Mouse (Mus musculus) embryonic facial prominence, embryonic 14.5 days (tissue): ENCODE results near the gene Olfr323. TPM values are rescaled to one million over a fixed set of nuclear protein-coding genes. Genes with fewer than 3 reads are reported as not detected.

Experiments used
- ATAC-seq: fragments of 200-750 bp; cut with Nextera tagmentation; 2 replicates; pipeline ENCODE4 v1.8.0; 2017; ENCODE audit warnings: low read depth, moderate number of reproducible peaks, moderate TSS enrichment
- DNase-seq: peaks from one replicate; pipeline ENCODE4 v3.0.0-alpha.2; 2015; ENCODE audit warnings: low spot score
- H3K27ac ChIP-seq: fragments of 300-500 bp; sonication (generic); replicated peaks from 2 replicates; pipeline ENCODE4 v1.5.1; 2014; ENCODE audit warnings: low read depth, mild to moderate bottlenecking, low read length, moderate library complexity
- H3K27me3 ChIP-seq: fragments of 300-500 bp; sonication (generic); replicated peaks from 2 replicates; pipeline ENCODE4 v1.6.1; 2014; ENCODE audit warnings: low read length; ENCODE audit not compliant: control insufficient read depth, insufficient read depth
- H3K36me3 ChIP-seq: fragments of 300-500 bp; sonication (generic); 2 replicates; pipeline ENCODE4 v1.6.1; 2014; ENCODE audit warnings: low read length, mixed read lengths; ENCODE audit not compliant: control insufficient read depth, insufficient read depth
- H3K4me1 ChIP-seq: fragments of 300-500 bp; sonication (generic); 2 replicates; pipeline ENCODE4 v1.6.1; 2014; ENCODE audit warnings: antibody characterized with exemption, low read length; ENCODE audit not compliant: control insufficient read depth, insufficient read depth
- H3K4me2 ChIP-seq: fragments of 300-500 bp; sonication (generic); 2 replicates; pipeline ENCODE4 v1.6.1; 2014; ENCODE audit warnings: low read depth, mild to moderate bottlenecking, low read length, moderate library complexity, mixed read lengths
- H3K4me3 ChIP-seq: fragments of 300-500 bp; sonication (generic); 2 replicates; pipeline ENCODE4 v1.5.1; 2014; ENCODE audit warnings: low read depth, mild to moderate bottlenecking, low read length
- H3K9ac ChIP-seq: fragments of 300-500 bp; sonication (generic); 2 replicates; pipeline ENCODE4 v1.6.1; 2014; ENCODE audit warnings: low read depth, mild to moderate bottlenecking, low read length, moderate library complexity, mixed read lengths
- H3K9me3 ChIP-seq: fragments of 300-500 bp; sonication (generic); 2 replicates; pipeline ENCODE4 v1.6.1; 2016; ENCODE audit warnings: low read length; ENCODE audit not compliant: control insufficient read depth
- WGBS: fragments of 180-500 bp; shearing (Covaris S2); extraction: QIAGEN DNeasy Blood & Tissue Kit; methylation state at CpG from one replicate; pipeline ENCODE4 v1.1.7; 2014; 5-methylcytosine and 5-hydroxymethylcytosine counted together
- polyA plus RNA-seq: library from polyadenylated mRNA; unstranded; fragments of >200 nt; fragmentation: Nextera tagmentation; extraction: Ambion mirVana; gene quantifications from 2 replicates; pipeline ENCODE4 v1.2.1, GENCODE M21; 2014

Olfr323 gene
- polyA plus RNA-seq = not detected in 2 replicates

- no peaks in the 10 kb centered on the region for H3K9me3 ChIP-seq
- ATAC-seq (no peak), DNase-seq (no peak)
- no peak within 1 kb of the TSS for H3K4me2 ChIP-seq
- H3K27me3 ChIP-seq = no peaks in the 10 kb centered on the region
- no peaks in the 10 kb centered on the region for H3K4me1 ChIP-seq
- no peak within 1 kb of the TSS for H3K9ac ChIP-seq
- H3K36me3 ChIP-seq = no peaks in the 10 kb centered on the region
- H3K4me3 ChIP-seq = no peak within 1 kb of the TSS
- no peak within 1 kb of the TSS for H3K27ac ChIP-seq
- 81% methylated on average over 5 of the region's 5 CpGs for WGBS
These were observed at the start of gene Olfr323 for GRCm38 (mm10) chr11:58630401-58630800. Gene Olfr323 (minus strand): TSS chr11:58630501.

- no peak overlapping the region for H3K9ac ChIP-seq
- DNase-seq (no peak), ATAC-seq (no peak)
- H3K4me2 ChIP-seq = no peak overlapping the region
- H3K27ac ChIP-seq = no peak overlapping the region
- no peaks in the 10 kb centered on the region for H3K9me3 ChIP-seq
- no peaks in the 10 kb centered on the region for H3K27me3 ChIP-seq
- no peaks in the 10 kb centered on the region for H3K36me3 ChIP-seq
- no peaks in the 10 kb centered on the region for H3K4me1 ChIP-seq
- no peak overlapping the region for H3K4me3 ChIP-seq
- 50% methylated on average over 4 of the region's 4 CpGs for WGBS
These were observed 41.5 kb upstream of the Olfr323 start for GRCm38 (mm10) chr11:58671825-58672224.

- Histone ChIP-seq H3K27me3 (no peaks in the 10 kb centered on the region), H3K9ac (no peak overlapping the region), H3K4me3 (no peak overlapping the region), H3K36me3 (no peaks in the 10 kb centered on the region), H3K27ac (no peak overlapping the region), H3K4me1 (no peaks in the 10 kb centered on the region), H3K9me3 (no peaks in the 10 kb centered on the region), H3K4me2 (no peak overlapping the region)
- no peak for DNase-seq
- ATAC-seq = no peak
These were observed 39.0 kb upstream of the Olfr323 start for GRCm38 (mm10) chr11:58669252-58669651.

- Histone ChIP-seq H3K9ac (no peak within 1 kb of the TSS), H3K4me1 (no peaks in the 10 kb centered on the region), H3K27ac (no peak within 1 kb of the TSS), H3K4me2 (no peak within 1 kb of the TSS), H3K4me3 (no peak within 1 kb of the TSS), H3K36me3 (no peaks in the 10 kb centered on the region), H3K9me3 (no peaks in the 10 kb centered on the region), H3K27me3 (no peaks in the 10 kb centered on the region)
- no peak for DNase-seq
- ATAC-seq = no peak
- WGBS = 87% methylated on average over 4 of the region's 4 CpGs
These were observed 28.3 kb upstream of the Olfr323 start, which contains the start of gene Olfr322 for GRCm38 (mm10) chr11:58658596-58658995. Gene Olfr322 (plus strand): TSS chr11:58658782.

- no peaks in the 10 kb centered on the region for H3K9me3 ChIP-seq
- no peak for ATAC-seq
- WGBS = 77% methylated on average over 3 of the region's 3 CpGs
These were observed 24.9 kb upstream of the Olfr323 start for GRCm38 (mm10) chr11:58655151-58655550.

GRCm38 (mm10) chr11:58643350-58643749 is 13.0 kb upstream of the Olfr323 start:
- no peaks in the 10 kb centered on the region for H3K9me3 ChIP-seq
- no peak for ATAC-seq
- no peak overlapping the region for H3K9ac ChIP-seq
- H3K4me2 ChIP-seq = no peak overlapping the region
- DNase-seq = peak; percentile 4
- H3K4me1 ChIP-seq = peaks cover 6% of the 10 kb centered on the region
- 37% methylated on average over 6 of the region's 6 CpGs for WGBS
- H3K4me3 ChIP-seq = no peak overlapping the region
- H3K27me3 ChIP-seq = peaks cover 22% of the 10 kb centered on the region
- H3K36me3 ChIP-seq = no peaks in the 10 kb centered on the region
- no peak overlapping the region for H3K27ac ChIP-seq

More at GRCm38 (mm10) chr11:58655151-58655550, 24.9 kb upstream of the Olfr323 start:
- Histone ChIP-seq H3K4me3 (no peak overlapping the region), H3K36me3 (no peaks in the 10 kb centered on the region), H3K4me2 (no peak overlapping the region), H3K9ac (no peak overlapping the region), H3K4me1 (no peaks in the 10 kb centered on the region), H3K27ac (no peak overlapping the region), H3K27me3 (no peaks in the 10 kb centered on the region)
- no peak for DNase-seq

GRCm38 (mm10) chr11:58641638-58642358 is 11.5 kb upstream of the Olfr323 start:
- no peak overlapping the region for H3K4me2 ChIP-seq
- no peaks in the 10 kb centered on the region for H3K9me3 ChIP-seq
- WGBS = 79% methylated on average over 13 of the region's 13 CpGs
- H3K4me3 ChIP-seq = no peak overlapping the region
- H3K9ac ChIP-seq = no peak overlapping the region
- H3K27ac ChIP-seq = no peak overlapping the region
- no peak for ATAC-seq
- no peak for DNase-seq
- H3K4me1 ChIP-seq = peaks cover 6% of the 10 kb centered on the region
- peaks cover 30% of the 10 kb centered on the region for H3K27me3 ChIP-seq
- no peaks in the 10 kb centered on the region for H3K36me3 ChIP-seq

- no peak for ATAC-seq
- H3K9me3 ChIP-seq = no peaks in the 10 kb centered on the region
- H3K4me1 ChIP-seq = peaks cover 6% of the 10 kb centered on the region
- no peak overlapping the region for H3K27ac ChIP-seq
- H3K9ac ChIP-seq = no peak overlapping the region
- H3K4me2 ChIP-seq = peak overlapping the region; percentile 62
- no peak overlapping the region for H3K4me3 ChIP-seq
- H3K36me3 ChIP-seq = no peaks in the 10 kb centered on the region
- 25% methylated on average over 14 of the region's 14 CpGs for WGBS
- DNase-seq = no peak
- peaks cover 30% of the 10 kb centered on the region for H3K27me3 ChIP-seq
These were observed 10.8 kb upstream of the Olfr323 start for GRCm38 (mm10) chr11:58641057-58641456.
